ENCODE assay signal across 27 mouse cellular contexts in the genomic region with DNA sequence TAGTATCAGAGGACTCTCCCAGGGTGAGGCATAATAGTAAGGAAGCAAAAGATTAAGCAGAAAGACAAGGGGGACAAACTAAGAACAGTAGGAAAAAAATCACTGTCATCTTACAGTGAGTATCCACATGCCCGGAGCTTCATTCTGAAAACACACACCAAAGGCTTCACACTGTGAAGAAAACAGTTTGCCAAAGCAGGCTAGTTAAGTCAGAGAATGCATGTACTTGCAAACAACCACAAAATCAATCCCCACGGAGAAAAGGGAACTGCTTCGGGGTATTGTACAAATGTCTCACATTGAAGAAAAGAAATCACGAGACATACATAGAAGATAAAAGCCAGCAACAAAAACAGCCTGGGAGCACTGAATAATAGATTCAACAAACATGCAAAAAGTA.
"Had no signal": no experiment of that assay in that cellular context is flagged by ENCODE, and none has a peak within 500 bp of the region (broad histone marks: within the 10 kb centered on the region; RNA-seq: fewer than 3 reads in every experiment).

No protein-coding gene starts in this region.

- H3K36me3 ChIP-seq: heart, embryonic 13.5 days; heart, embryonic 15.5 days; hindbrain, embryonic 12.5 days; hindbrain, embryonic 15.5 days; kidney, embryonic 15.5 days; limb, embryonic 10.5 days; limb, embryonic 12.5 days; liver, embryonic 13.5 days; liver, embryonic 15.5 days had no signal

- H3K9ac ChIP-seq: heart, embryonic 13.5 days; heart, embryonic 15.5 days; hindbrain, embryonic 12.5 days; hindbrain, embryonic 15.5 days; kidney, embryonic 15.5 days; limb, embryonic 12.5 days; liver, embryonic 13.5 days; liver, embryonic 15.5 days had no signal

- H3K4me3 ChIP-seq: heart, adult 2 months; heart, embryonic 13.5 days; heart, embryonic 15.5 days; hindbrain, embryonic 12.5 days; hindbrain, embryonic 15.5 days; kidney, embryonic 15.5 days; limb, embryonic 10.5 days; limb, embryonic 12.5 days; liver, embryonic 13.5 days; liver, embryonic 15.5 days had no signal

- H3K4me2 ChIP-seq: heart, embryonic 11.5 days; heart, embryonic 13.5 days; heart, embryonic 15.5 days; hindbrain, embryonic 12.5 days; hindbrain, embryonic 15.5 days; kidney, embryonic 15.5 days; limb, embryonic 12.5 days; liver, embryonic 11.5 days; liver, embryonic 13.5 days; liver, embryonic 15.5 days had no signal

- H3K9me3 ChIP-seq: heart, embryonic 13.5 days; heart, embryonic 15.5 days; hindbrain, embryonic 12.5 days; hindbrain, embryonic 15.5 days; kidney, embryonic 15.5 days; limb, embryonic 10.5 days; limb, embryonic 12.5 days; liver, embryonic 13.5 days; liver, embryonic 15.5 days had no signal

- H3K27me3 ChIP-seq: heart, embryonic 13.5 days; heart, embryonic 15.5 days; hindbrain, embryonic 12.5 days; hindbrain, embryonic 15.5 days; kidney, embryonic 15.5 days; limb, embryonic 12.5 days; liver, embryonic 13.5 days; liver, embryonic 15.5 days had no signal

- H3K4me1 ChIP-seq: heart, embryonic 13.5 days; heart, embryonic 15.5 days; hindbrain, embryonic 12.5 days; hindbrain, embryonic 15.5 days; liver, embryonic 13.5 days; liver, embryonic 15.5 days had no signal

- ATAC-seq: intestine, embryonic 16.5 days had no signal

- DNase-seq: gastrocnemius, postnatal 14 days; gastrocnemius, postnatal 36 days; heart, adult 11 months; heart, adult 2 months; heart, postnatal 14 days; heart, postnatal 36 days; kidney, adult 11 months; kidney, adult 2 months; kidney, adult 9 months; kidney, postnatal 14 days; kidney, postnatal 36 days; layer of hippocampus, adult 9-11 months; layer of hippocampus, postnatal 36 days; liver; liver, embryonic 13.5 days had no signal

- H3K27ac ChIP-seq: heart, adult 2 months; heart, embryonic 13.5 days; heart, embryonic 15.5 days; hindbrain, embryonic 12.5 days; hindbrain, embryonic 15.5 days; kidney, embryonic 15.5 days; kidney, postnatal 0 days; limb, embryonic 10.5 days; limb, embryonic 12.5 days; liver, embryonic 13.5 days; liver, embryonic 15.5 days had no signal
